Comparison of ENCODE assay signal across 15 mouse cellular contexts in genomic region chr6:73913426-73914404, GRCm38 (mm10).
DNase-seq lines count a peak whose midpoint lies in the region; ATAC-seq and TF ChIP-seq lines count a peak whose summit lies in the region.
"Had no signal": no experiment of that assay in that cellular context is flagged by ENCODE, and none has a peak within 500 bp of the region (broad histone marks: within the 10 kb centered on the region; RNA-seq: fewer than 3 reads in every experiment).

No protein-coding gene starts in this region.

- no peak overlapping the region for H3K27ac ChIP-seq in midbrain, embryonic 14.5 days (replicated peaks; ENCODE audit: low read depth, low read length)
- H3K27ac ChIP-seq in midbrain, embryonic 11.5 days (ENCODE audit: low read depth, low read length) = no peak overlapping the region
- no peak overlapping the region for H3K27ac ChIP-seq in hindbrain, postnatal 0 days
- H3K27ac ChIP-seq: lung, embryonic 15.5 days had no signal

- no peaks in the 10 kb centered on the region for H3K36me3 ChIP-seq in midbrain, embryonic 14.5 days (ENCODE audit: control insufficient read depth, insufficient read depth, low read length)
- no peaks in the 10 kb centered on the region for H3K36me3 ChIP-seq in midbrain, embryonic 11.5 days (ENCODE audit: control insufficient read depth, insufficient read depth, low read length)
- no peaks in the 10 kb centered on the region for H3K36me3 ChIP-seq in hindbrain, postnatal 0 days (ENCODE audit: insufficient read depth, low read length)
- H3K36me3 ChIP-seq: lung, embryonic 15.5 days had no signal

- no peak overlapping the region for H3K4me2 ChIP-seq in midbrain, embryonic 14.5 days (ENCODE audit: low read length)
- no peak overlapping the region for H3K4me2 ChIP-seq in midbrain, embryonic 11.5 days
- no peak overlapping the region for H3K4me2 ChIP-seq in hindbrain, postnatal 0 days (ENCODE audit: low read depth, low read length)
- H3K4me2 ChIP-seq: liver, embryonic 11.5 days; lung, embryonic 15.5 days had no signal

- WGBS in midbrain, embryonic 14.5 days = 39% methylated on average over 2 of the region's 2 CpGs
- 52% methylated on average over 2 of the region's 2 CpGs for WGBS in midbrain, embryonic 11.5 days
- 29% methylated on average over 2 of the region's 2 CpGs for WGBS in hindbrain, postnatal 0 days

- peak; percentile 55 for DNase-seq in midbrain, embryonic 14.5 days
- DNase-seq in midbrain, embryonic 11.5 days (ENCODE audit: low spot score, missing footprints) = no peak
- peak; percentile 93 for DNase-seq in cerebellum, adult 11-12 months
- peak; percentile 95 to 96 for DNase-seq in cerebellum, postnatal 10 days
- DNase-seq in hindbrain, postnatal 0 days (ENCODE audit: low spot score) = peak; percentile 80
- DNase-seq in retina, postnatal 1 day = no peak
- DNase-seq in urinary bladder, postnatal 10 days (ENCODE audit: low spot score) = no peak
- DNase-seq: adrenal gland, adult 2 months; heart, adult 11 months; kidney, adult 2 months; thymus, adult 2 months had no signal

- peak; percentile 66; the same call in 1 of the 2 replicates for ATAC-seq in midbrain, embryonic 14.5 days (ENCODE audit: low FRiP score, low TSS enrichment)
- ATAC-seq in midbrain, embryonic 11.5 days (ENCODE audit: low FRiP score) = no peak
- peak; percentile 88 for ATAC-seq in hindbrain, postnatal 0 days
- ATAC-seq: CD4-positive, CD25-positive, alpha-beta regulatory T cell, adult 4 months had no signal

- no peaks in the 10 kb centered on the region for H3K9me3 ChIP-seq in midbrain, embryonic 14.5 days (ENCODE audit: control insufficient read depth, low read length)
- H3K9me3 ChIP-seq in midbrain, embryonic 11.5 days (ENCODE audit: control insufficient read depth, low read length) = no peaks in the 10 kb centered on the region
- no peaks in the 10 kb centered on the region for H3K9me3 ChIP-seq in hindbrain, postnatal 0 days (ENCODE audit: low read length)
- H3K9me3 ChIP-seq: lung, embryonic 15.5 days; megakaryocyte, embryonic 14.5 days had no signal

- H3K27me3 ChIP-seq in midbrain, embryonic 14.5 days (ENCODE audit: control insufficient read depth, insufficient read depth, low read length) = no peaks in the 10 kb centered on the region
- H3K27me3 ChIP-seq in midbrain, embryonic 11.5 days (ENCODE audit: control insufficient read depth, insufficient read depth, low read length) = no peaks in the 10 kb centered on the region
- H3K27me3 ChIP-seq in hindbrain, postnatal 0 days (ENCODE audit: insufficient read depth, low read length) = no peaks in the 10 kb centered on the region
- H3K27me3 ChIP-seq: lung, embryonic 15.5 days; megakaryocyte, embryonic 14.5 days had no signal

- H3K4me1 ChIP-seq in midbrain, embryonic 14.5 days (ENCODE audit: control insufficient read depth, insufficient read depth, low read length) = no peaks in the 10 kb centered on the region; the same call in 1 of the 2 replicates
- no peaks in the 10 kb centered on the region for H3K4me1 ChIP-seq in midbrain, embryonic 11.5 days (ENCODE audit: control insufficient read depth, insufficient read depth, low read length)
- no peaks in the 10 kb centered on the region for H3K4me1 ChIP-seq in hindbrain, postnatal 0 days (ENCODE audit: insufficient read depth, low read length)
- H3K4me1 ChIP-seq: lung, embryonic 15.5 days; megakaryocyte, embryonic 14.5 days had no signal

- no peak overlapping the region for H3K9ac ChIP-seq in midbrain, embryonic 14.5 days (replicated peaks; ENCODE audit: low read length)
- no peak overlapping the region for H3K9ac ChIP-seq in midbrain, embryonic 11.5 days (ENCODE audit: low read length)
- H3K9ac ChIP-seq in hindbrain, postnatal 0 days (replicated peaks; ENCODE audit: low read length) = no peak overlapping the region
- H3K9ac ChIP-seq: lung, embryonic 15.5 days had no signal

- no peak overlapping the region for H3K4me3 ChIP-seq in midbrain, embryonic 14.5 days (replicated peaks; ENCODE audit: low read depth, low read length)
- no peak overlapping the region for H3K4me3 ChIP-seq in midbrain, embryonic 11.5 days (ENCODE audit: low read depth, low read length)
- H3K4me3 ChIP-seq in hindbrain, postnatal 0 days (ENCODE audit: low read length) = no peak overlapping the region
- H3K4me3 ChIP-seq: lung, embryonic 15.5 days; megakaryocyte, embryonic 14.5 days had no signal

- TF ChIP-seq CTCF in hindbrain, postnatal 0 days (IDR thresholded peaks at IDR 0.05; ENCODE audit: low read depth) = no peak

Comparison
In these comparisons a context has a peak if more than half of its experiments do, and no peak if none do; other contexts are left out.
1. DNase-seq: peak in midbrain, embryonic 14.5 days (single experiment), cerebellum, adult 11-12 months (single experiment), cerebellum, postnatal 10 days (2 of 2) and hindbrain, postnatal 0 days (single experiment); none in midbrain, embryonic 11.5 days (single experiment), retina, postnatal 1 day (single experiment) and urinary bladder, postnatal 10 days (single experiment).